Mouse (Mus musculus): ENCODE measurements around the gene Themis.

- TF ChIP-seq CTCF (conservative IDR thresholded peaks at IDR 0.05; ENCODE audit: insufficient read depth, insufficient read length, low read depth, low read length), result no peak
- no peak for TF ChIP-seq POLR2A (IDR thresholded peaks at IDR 0.05; ENCODE audit: low read depth, low read length)
These were observed 32.1 kb upstream of the Themis start for GRCm38 (mm10) chr10:28636096-28636495.

All from kidney, adult 2 months (tissue).